Mouse (Mus musculus): ENCODE data around the gene Matn4. TPM values are rescaled to one million over a fixed set of nuclear protein-coding genes. Genes with fewer than 3 reads are reported as not detected.

Gene Matn4
- total RNA-seq (2023), result not detected

DNA sequence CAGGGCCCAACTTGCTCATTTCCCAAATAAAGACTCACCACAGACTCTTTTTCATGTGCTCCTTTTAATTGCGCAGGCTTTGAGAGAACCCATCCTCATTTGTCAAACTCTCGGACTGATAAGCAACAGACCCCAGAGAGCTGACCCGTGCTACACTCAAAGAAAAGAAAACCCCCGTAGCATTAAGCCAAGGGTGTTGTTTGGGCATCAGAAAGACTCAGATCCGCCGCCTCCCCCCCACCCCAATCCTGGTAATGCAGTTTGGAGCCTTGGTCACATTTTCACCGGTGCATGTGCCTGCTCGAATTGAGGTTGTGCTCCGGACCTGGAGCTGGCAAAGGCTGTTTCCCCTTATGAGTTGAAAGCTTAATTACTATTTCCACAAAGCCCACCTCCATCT is at the start of gene Matn4:
Gene Matn4 (minus strand): TSS at position 101 of the 400 bp plus-strand sequence.

DNA sequence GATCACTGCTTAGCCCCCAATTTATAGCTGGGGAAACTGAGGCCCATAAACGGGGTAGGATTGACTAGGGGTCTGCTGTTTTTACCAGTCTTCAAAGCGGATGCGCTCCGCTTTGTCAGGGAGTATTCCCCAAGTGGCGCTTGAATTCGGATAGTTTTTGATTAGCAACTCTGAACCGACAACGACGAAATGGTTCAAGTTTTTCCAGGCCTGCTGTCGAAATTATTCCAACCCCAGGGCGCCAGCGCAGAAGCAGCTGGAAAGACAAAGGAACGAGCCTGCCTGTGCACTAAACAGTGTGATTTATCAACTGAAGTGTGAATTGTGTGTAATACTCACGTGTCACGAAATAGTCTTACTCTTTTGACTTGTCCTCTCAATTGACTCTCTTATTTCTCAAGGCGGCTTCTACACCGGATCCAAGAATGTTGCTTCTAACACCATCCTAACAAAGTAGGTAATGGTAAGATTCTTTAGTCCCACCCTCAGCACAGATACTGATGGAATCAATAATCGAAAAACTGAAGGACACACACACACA is 38.6 kb upstream of the Matn4 start, which contains the start of gene Sdc4:
Gene Sdc4 (minus strand): TSS at position 428 of the 541 bp plus-strand sequence.

DNA sequence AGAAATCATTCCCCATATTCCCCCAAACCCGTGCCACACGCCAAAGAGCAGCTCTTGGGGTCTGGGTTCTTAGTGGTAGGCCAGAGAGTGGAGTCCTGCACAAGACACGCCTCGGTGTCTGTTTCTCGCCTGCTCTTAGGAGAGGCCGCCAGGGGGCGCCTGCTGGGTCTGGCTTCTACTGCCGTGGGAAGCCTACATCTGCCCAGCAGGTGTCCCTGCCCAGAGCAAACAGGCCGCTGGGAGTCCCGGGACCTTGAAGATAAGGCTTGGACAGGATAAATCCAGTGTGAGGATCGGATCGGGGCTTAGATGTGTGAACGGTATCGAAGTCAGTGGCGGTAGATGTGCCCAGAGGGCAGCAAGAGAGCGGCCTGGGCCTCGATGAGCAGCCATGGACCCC is 2.1 kb downstream of the Matn4 start, which contains the start of gene Rbpjl:
Gene Rbpjl (plus strand): TSS at position 236 of the 400 bp plus-strand sequence.

DNA sequence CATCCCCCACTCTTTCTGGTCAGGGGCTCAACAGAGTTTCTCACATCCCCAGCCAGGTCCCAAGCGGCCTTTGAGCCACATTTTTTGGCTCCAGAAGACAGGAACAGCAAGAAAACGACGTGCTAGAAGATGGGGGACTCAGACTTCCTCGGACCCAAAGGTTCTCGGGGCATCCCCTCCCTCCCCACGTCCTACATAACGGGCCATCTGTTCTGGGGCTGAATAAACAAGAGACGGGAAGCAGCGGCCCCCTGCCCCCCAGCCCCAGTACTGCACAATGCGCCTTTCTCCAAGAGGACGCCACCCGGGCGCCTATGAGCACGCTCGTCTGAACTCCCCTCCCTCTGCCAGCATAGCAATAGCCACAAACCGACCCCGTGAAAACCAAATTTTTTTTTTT is 15.9 kb downstream of the Matn4 start, which contains the start of gene Slpi:
Gene Slpi (minus strand): TSS at position 76 of the 400 bp plus-strand sequence.

Other genes starting within 250 kb of the Matn4 start
- gene Kcns1, start 234.0 kb downstream of the Matn4 start, total RNA-seq (2023), result not detected
- gene Wfdc5, start 222.4 kb downstream of the Matn4 start, total RNA-seq (2023), result not detected
- gene Wfdc12, start 214.6 kb downstream of the Matn4 start, total RNA-seq (2023), result not detected
- not detected for gene Wfdc15a, start 205.0 kb downstream of the Matn4 start, total RNA-seq (2023)
- not detected for gene Wfdc15b, start 183.5 kb downstream of the Matn4 start, total RNA-seq (2023)
- gene Svs2, start 166.7 kb downstream of the Matn4 start, total RNA-seq (2023), result not detected
- not detected for gene Svs3b, start 148.5 kb downstream of the Matn4 start, total RNA-seq (2023)
- gene Svs4, start 126.7 kb downstream of the Matn4 start, total RNA-seq (2023), result not detected
- gene Svs3a, start 115.9 kb downstream of the Matn4 start, total RNA-seq (2023), result not detected
- gene Svs6, start 88.4 kb downstream of the Matn4 start, total RNA-seq (2023), result not detected
- not detected for gene Svs5, start 72.4 kb downstream of the Matn4 start, total RNA-seq (2023)
- gene Slpi, start 16.1 kb downstream of the Matn4 start, total RNA-seq (2023), result 100 to 1,000 TPM; 492 to 509 TPM
- not detected for gene Rbpjl, start 2.0 kb downstream of the Matn4 start, total RNA-seq (2023)
- gene Sdc4, start 38.7 kb upstream of the Matn4 start, total RNA-seq (2023), result 1 to 10 TPM; 1.3 to 1.4 TPM
- 10 to 100 TPM; 26.3 to 27.8 TPM for gene Sys1, start 51.8 kb upstream of the Matn4 start, total RNA-seq (2023)
- gene Gm20458, start 55.8 kb upstream of the Matn4 start, total RNA-seq (2023), result 1 to 10 TPM in 1 of 2 experiments, not detected in 1; 1.7 TPM
- not detected for gene Trp53tg5, start 68.6 kb upstream of the Matn4 start, total RNA-seq (2023)
- 1 to 10 TPM; 2.1 to 2.7 TPM for gene Dbndd2, start 80.9 kb upstream of the Matn4 start, total RNA-seq (2023)
- 10 to 100 TPM; 51.9 to 55.3 TPM for gene Pigt, start 92.4 kb upstream of the Matn4 start, total RNA-seq (2023)
- gene Wfdc2, start 157.3 kb upstream of the Matn4 start, total RNA-seq (2023), result not detected
- not detected for gene Spint3, start 168.3 kb upstream of the Matn4 start, total RNA-seq (2023)
- not detected for gene Wfdc6a, start 180.3 kb upstream of the Matn4 start, total RNA-seq (2023)
- gene Eppin, start 188.4 kb upstream of the Matn4 start, total RNA-seq (2023), result not detected
- not detected for gene Wfdc6b, start 208.4 kb upstream of the Matn4 start, total RNA-seq (2023)
- gene Wfdc8, start 208.5 kb upstream of the Matn4 start, total RNA-seq (2023), result not detected
- gene Wfdc16, start 233.6 kb upstream of the Matn4 start, total RNA-seq (2023), result not detected